Mouse (Mus musculus) testis, adult 2 months (tissue): Measurements from ENCODE around the gene Gm49396. TPM values are rescaled to one million over a fixed set of nuclear protein-coding genes. Genes with fewer than 3 reads are reported as not detected.
A peak's percentile ranks its signal among the peaks of the same experiment; 100 is the strongest.

Source experiments
- H3K27ac ChIP-seq: fragments of 200-500 bp; 2 replicates; pipeline ENCODE4 v1.5.1; 2012; ENCODE audit warnings: low read depth, low read length; ENCODE audit not compliant: control insufficient read depth, insufficient read depth
- H3K27me3 ChIP-seq: fragments of 200-500 bp; 2 replicates; pipeline ENCODE4 v1.6.1; 2012; ENCODE audit warnings: mild to moderate bottlenecking, low read length, moderate library complexity; ENCODE audit not compliant: control insufficient read depth, insufficient read depth
- H3K36me3 ChIP-seq: fragments of 200-500 bp; 2 replicates; pipeline ENCODE4 v1.6.1; 2012; ENCODE audit warnings: mild to moderate bottlenecking, low read length; ENCODE audit not compliant: control insufficient read depth, insufficient read depth
- H3K4me1 ChIP-seq: fragments of 200-500 bp; 2 replicates; pipeline ENCODE4 v1.6.1; 2012; ENCODE audit warnings: low read length; ENCODE audit not compliant: control insufficient read depth, insufficient read depth
- H3K4me3 ChIP-seq: fragments of 200-500 bp; 2 replicates; pipeline ENCODE4 v1.5.1; 2012; ENCODE audit warnings: low read depth, mild to moderate bottlenecking, low read length, moderate library complexity, mixed read lengths; ENCODE audit not compliant: control insufficient read depth
- CTCF ChIP-seq: fragments of 200-500 bp; IDR thresholded peaks from 2 replicates; pipeline ENCODE4 v1.5.1; 2012; ENCODE audit warnings: low read depth, mild to moderate bottlenecking, inconsistent platforms, low read length, moderate library complexity; ENCODE audit not compliant: control insufficient read depth, insufficient read depth, insufficient replicate concordance
- POLR2A ChIP-seq: fragments of 200-500 bp; IDR thresholded peaks from 2 replicates; pipeline ENCODE4 v1.6.1; 2012; ENCODE audit warnings: low read depth, mild to moderate bottlenecking, inconsistent platforms, low read length, moderate library complexity; ENCODE audit not compliant: control insufficient read depth
- polyA plus RNA-seq: library from polyadenylated mRNA; depleted of rRNA; stranded (reverse); fragments of >200 nt; gene quantifications from 2 replicates; pipeline ENCODE4 v1.2.3, GENCODE M21; 2012

Gm49396 gene
- polyA plus RNA-seq, 1 experiment = 0.80 TPM

DNA sequence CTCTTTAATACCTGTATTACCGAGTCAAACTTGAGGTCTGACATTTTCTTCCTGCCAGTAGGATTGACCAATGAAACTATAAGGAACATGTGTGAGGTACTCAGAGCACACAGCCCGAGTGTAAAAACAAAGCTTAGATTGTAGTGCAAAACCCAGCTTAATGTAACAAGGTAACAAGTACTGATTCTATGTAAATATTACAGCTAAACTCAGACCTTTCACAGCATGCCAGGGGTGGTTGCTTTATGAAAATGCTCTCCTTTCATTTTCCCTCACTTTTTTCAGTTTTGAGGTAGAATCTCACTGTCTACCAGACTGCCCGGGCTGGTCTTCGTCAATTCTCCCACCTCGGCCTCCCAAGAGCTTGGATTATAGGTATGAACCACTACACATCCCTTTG is 32.9 kb downstream of the Gm49396 start:
- Histone ChIP-seq H3K4me3 (peak overlapping the region; percentile 52), H3K4me1 (peaks cover 28% of the 10 kb centered on the region), H3K36me3 (peaks cover 2% of the 10 kb centered on the region), H3K27ac (no peak overlapping the region), H3K27me3 (no peaks in the 10 kb centered on the region)
- TF ChIP-seq POLR2A (no peak), CTCF (no peak)

DNA sequence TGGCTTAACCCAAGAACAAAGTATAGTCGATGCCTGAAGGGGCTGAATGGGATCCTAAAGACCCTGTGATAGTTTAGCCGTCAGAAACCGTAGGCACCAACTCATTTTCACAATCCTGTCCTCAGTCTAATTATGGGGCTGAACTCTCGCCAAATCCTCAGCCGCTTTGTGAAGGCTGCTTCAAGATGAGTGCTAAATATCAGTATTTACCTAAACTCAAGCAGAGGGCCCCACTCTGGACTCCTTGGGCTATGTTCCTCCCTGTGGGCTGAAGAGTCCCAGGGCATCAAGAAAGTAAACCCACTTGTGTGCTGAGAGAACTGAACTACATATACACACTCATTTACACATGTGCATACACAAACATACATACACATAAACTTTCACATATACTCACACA is 33.7 kb downstream of the Gm49396 start:
- peaks cover 25% of the 10 kb centered on the region for H3K4me1 ChIP-seq
- peak overlapping the region; percentile 97 for H3K4me3 ChIP-seq
- no peak overlapping the region for H3K27ac ChIP-seq
- H3K36me3 ChIP-seq = peaks cover 2% of the 10 kb centered on the region
- no peak for TF ChIP-seq POLR2A
- no peak for TF ChIP-seq CTCF
- H3K27me3 ChIP-seq = no peaks in the 10 kb centered on the region

DNA sequence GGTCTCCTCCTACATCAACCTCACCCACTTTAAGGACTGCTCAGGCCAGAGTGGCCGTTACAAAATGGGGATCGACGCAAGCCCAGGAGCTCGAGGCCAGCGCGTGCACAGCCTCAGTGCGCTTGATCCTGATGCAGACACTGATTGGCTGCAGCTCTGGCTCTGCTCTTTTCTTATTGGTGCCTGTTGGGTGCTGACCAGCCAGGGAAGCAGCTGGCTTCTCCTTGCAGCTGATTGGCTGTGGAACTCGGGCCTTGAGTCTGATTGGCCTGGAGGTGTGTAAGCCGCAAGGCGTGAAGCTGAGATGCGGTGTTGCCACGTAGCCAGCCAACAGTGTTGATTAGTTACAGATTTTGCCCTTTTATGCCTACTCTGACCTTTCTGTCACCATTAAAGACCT is 35.6 kb downstream of the Gm49396 start, which contains the start of gene Zbtb32:
Gene Zbtb32 (minus strand): TSS at position 124 of the 400 bp plus-strand sequence.
- no peaks in the 10 kb centered on the region for H3K27me3 ChIP-seq
- peak within 1 kb of the TSS; percentile 97 for H3K4me3 ChIP-seq
- TF ChIP-seq POLR2A = peak; percentile 90; the same call in 1 of the 2 replicates
- TF ChIP-seq CTCF = no peak
- H3K27ac ChIP-seq = peak within 1 kb of the TSS; percentile 100
- H3K36me3 ChIP-seq = peaks cover 2% of the 10 kb centered on the region
- peaks cover 20% of the 10 kb centered on the region for H3K4me1 ChIP-seq

- H3K4me3 ChIP-seq = peak overlapping the region; percentile 61
- peak overlapping the region; percentile 4 for H3K27ac ChIP-seq
Measured at GRCm38 (mm10) chr7:30599933-30600353, 36.8 kb downstream of the Gm49396 start.

GRCm38 (mm10) chr7:30600651-30601050 is 37.5 kb downstream of the Gm49396 start:
- no peak overlapping the region for H3K27ac ChIP-seq
- peak overlapping the region; percentile 61 for H3K4me3 ChIP-seq
- no peaks in the 10 kb centered on the region for H3K27me3 ChIP-seq
- H3K36me3 ChIP-seq = peaks cover 2% of the 10 kb centered on the region
- TF ChIP-seq CTCF (no peak), POLR2A (no peak)
- H3K4me1 ChIP-seq = peaks cover 14% of the 10 kb centered on the region

More at GRCm38 (mm10) chr7:30599933-30600353, 36.8 kb downstream of the Gm49396 start:
- 0 out of 2 replicates have a peak, but pooled peaks have one; percentile 10 for TF ChIP-seq POLR2A
- no peak for TF ChIP-seq CTCF
- Histone ChIP-seq H3K27me3 (no peaks in the 10 kb centered on the region), H3K36me3 (peaks cover 2% of the 10 kb centered on the region), H3K4me1 (peaks cover 15% of the 10 kb centered on the region)

- no peaks in the 10 kb centered on the region for H3K27me3 ChIP-seq
- TF ChIP-seq CTCF = no peak
- TF ChIP-seq POLR2A = no peak
- peaks cover 14% of the 10 kb centered on the region for H3K4me1 ChIP-seq
- H3K27ac ChIP-seq = no peak overlapping the region
- no peak overlapping the region for H3K4me3 ChIP-seq
- H3K36me3 ChIP-seq = peaks cover 2% of the 10 kb centered on the region
Measured at GRCm38 (mm10) chr7:30602583-30602982, 39.4 kb downstream of the Gm49396 start.

DNA sequence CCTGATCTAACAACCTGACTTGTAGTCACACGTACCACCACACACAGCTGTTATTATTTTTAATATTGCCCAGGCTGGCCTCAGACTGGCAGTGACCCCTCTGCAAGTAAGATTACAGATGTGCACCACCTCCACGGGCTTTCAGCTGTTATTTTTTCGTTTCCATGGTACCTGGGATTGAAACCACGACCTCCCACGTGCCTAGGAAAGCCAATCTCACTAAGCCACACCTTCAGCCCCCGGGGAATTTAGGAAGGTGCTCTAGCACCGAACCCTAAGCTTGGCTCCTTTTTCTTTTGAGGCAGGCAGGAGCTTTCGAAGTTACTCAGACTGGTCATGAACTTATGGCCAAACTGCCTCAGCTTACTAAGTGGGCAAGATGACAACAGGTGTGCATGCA is 41.3 kb downstream of the Gm49396 start:
- no peak overlapping the region for H3K27ac ChIP-seq
- no peaks in the 10 kb centered on the region for H3K27me3 ChIP-seq
- TF ChIP-seq POLR2A (no peak), CTCF (no peak)
- H3K36me3 ChIP-seq = no peaks in the 10 kb centered on the region
- H3K4me1 ChIP-seq = peaks cover 14% of the 10 kb centered on the region
- H3K4me3 ChIP-seq = no peak overlapping the region
